ENCODE assay signal across 12 mouse cellular contexts in genomic region chr10:57747127-57747526, GRCm38 (mm10). TPM values are rescaled to one million over a fixed set of nuclear protein-coding genes. Genes with fewer than 3 reads are reported as not detected.
"Had no signal": no experiment of that assay in that cellular context is flagged by ENCODE, and none has a peak within 500 bp of the region (broad histone marks: within the 10 kb centered on the region; RNA-seq: fewer than 3 reads in every experiment).

No protein-coding gene starts in this region.

- H3K4me1 ChIP-seq: limb, embryonic 15.5 days had no signal

- H3K27ac ChIP-seq: left cerebral cortex, adult 2 months; limb, embryonic 15.5 days; liver, embryonic 14.5 days; midbrain, embryonic 10.5 days; neural tube, embryonic 12.5 days had no signal

- H3K4me3 ChIP-seq: left cerebral cortex, adult 2 months; limb, embryonic 15.5 days; midbrain, embryonic 10.5 days; neural tube, embryonic 12.5 days had no signal

- H3K27me3 ChIP-seq: limb, embryonic 15.5 days; neural tube, embryonic 12.5 days had no signal

- DNase-seq: kidney, adult 18-20 months; kidney, postnatal 25 days; lung, embryonic 14.5 days; midbrain, embryonic 14.5 days; thymus, adult 18-20 months; thymus, postnatal 25 days had no signal

- H3K9me3 ChIP-seq: limb, embryonic 15.5 days; midbrain, embryonic 10.5 days; neural tube, embryonic 12.5 days had no signal

- H3K4me2 ChIP-seq: limb, embryonic 15.5 days; lung, embryonic 14.5 days; neural tube, embryonic 12.5 days had no signal

- H3K9ac ChIP-seq: limb, embryonic 15.5 days; liver, embryonic 14.5 days; lung, embryonic 14.5 days; neural tube, embryonic 12.5 days had no signal

- H3K36me3 ChIP-seq: limb, embryonic 15.5 days; midbrain, embryonic 10.5 days; neural tube, embryonic 12.5 days had no signal

RNA-seq across cellular contexts. Expression of gene Fabp7, which starts 37.6 kb away (rescaled TPM):
- total RNA-seq: neutrophil, adult 5-6 weeks had no signal
